16 mouse cellular contexts compared by ENCODE assay signal in genomic region chr10:88627052-88627451, GRCm38 (mm10). TPM values are rescaled to one million over a fixed set of nuclear protein-coding genes. Genes with fewer than 3 reads are reported as not detected.
A peak's percentile ranks its signal among the peaks of the same experiment; 100 is the strongest.
DNase-seq lines count a peak whose midpoint lies in the region; ATAC-seq and TF ChIP-seq lines count a peak whose summit lies in the region.
"Had no signal": no experiment of that assay in that cellular context is flagged by ENCODE, and none has a peak within 500 bp of the region (broad histone marks: within the 10 kb centered on the region; RNA-seq: fewer than 3 reads in every experiment).

No protein-coding gene starts in this region.

- no peaks in the 10 kb centered on the region for H3K4me1 ChIP-seq in hindbrain, postnatal 0 days (ENCODE audit: insufficient read depth, low read length)
- no peaks in the 10 kb centered on the region for H3K4me1 ChIP-seq in neural tube, embryonic 14.5 days (ENCODE audit: control insufficient read depth, insufficient read depth, low read length)
- H3K4me1 ChIP-seq: limb, embryonic 15.5 days; lung, embryonic 15.5 days had no signal

- DNase-seq in layer of hippocampus, adult 9-11 months: peak; percentile 28
- no peak for DNase-seq in layer of hippocampus, postnatal 14 days (ENCODE audit: low spot score in 2 of 2)
- DNase-seq in brain, adult 2 months (ENCODE audit: low read depth, low spot score): peak; percentile 81
- peak; percentile 5 for DNase-seq in hindbrain, postnatal 0 days (ENCODE audit: low spot score)
- no peak for DNase-seq in adrenal gland, adult 18-20 months (ENCODE audit: low spot score in 2 of 2)
- no peak for DNase-seq in urinary bladder, postnatal 10 days (ENCODE audit: low spot score)
- no peak for DNase-seq in adrenal gland, postnatal 10 days
- DNase-seq: heart, adult 2 months; kidney, postnatal 36 days; thymus, postnatal 14 days had no signal

- 64% methylated on average over 4 of the region's 4 CpGs for WGBS in hindbrain, postnatal 0 days
- whole genome bisulfite sequencing in neural tube, embryonic 14.5 days: 51% methylated on average over 4 of the region's 4 CpGs

- no peaks in the 10 kb centered on the region for H3K9me3 ChIP-seq in hindbrain, postnatal 0 days (ENCODE audit: low read length)
- no peaks in the 10 kb centered on the region for H3K9me3 ChIP-seq in neural tube, embryonic 14.5 days (ENCODE audit: control insufficient read depth, low read length)
- H3K9me3 ChIP-seq: limb, embryonic 15.5 days; lung, embryonic 15.5 days had no signal

- peak; percentile 66; the same call in 1 of the 2 replicates for ATAC-seq in hindbrain, postnatal 0 days
- ATAC-seq in neural tube, embryonic 14.5 days (ENCODE audit: low read depth): peak; percentile 65; the same call in 1 of the 2 replicates
- ATAC-seq: CD4-positive, CD25-positive, alpha-beta regulatory T cell, adult 4 months had no signal

- no peaks in the 10 kb centered on the region for H3K36me3 ChIP-seq in hindbrain, postnatal 0 days (ENCODE audit: insufficient read depth, low read length)
- no peaks in the 10 kb centered on the region for H3K36me3 ChIP-seq in neural tube, embryonic 14.5 days (ENCODE audit: control insufficient read depth, insufficient read depth, low read length)
- H3K36me3 ChIP-seq: limb, embryonic 15.5 days; lung, embryonic 15.5 days had no signal

- no peak overlapping the region for H3K9ac ChIP-seq in hindbrain, postnatal 0 days (replicated peaks; ENCODE audit: low read length)
- no peak overlapping the region for H3K9ac ChIP-seq in neural tube, embryonic 14.5 days (replicated peaks; ENCODE audit: low read depth, low read length)
- H3K9ac ChIP-seq: limb, embryonic 15.5 days; lung, embryonic 15.5 days had no signal

- no peak overlapping the region for H3K4me3 ChIP-seq in hindbrain, postnatal 0 days (ENCODE audit: low read length)
- H3K4me3 ChIP-seq in neural tube, embryonic 14.5 days (ENCODE audit: low read depth, low read length): no peak overlapping the region
- H3K4me3 ChIP-seq: heart, adult 2 months; limb, embryonic 15.5 days; lung, embryonic 15.5 days had no signal

- H3K4me2 ChIP-seq in hindbrain, postnatal 0 days (ENCODE audit: low read depth, low read length): no peak overlapping the region
- H3K4me2 ChIP-seq in neural tube, embryonic 14.5 days (ENCODE audit: low read depth, low read length): no peak overlapping the region
- H3K4me2 ChIP-seq: limb, embryonic 15.5 days; lung, embryonic 15.5 days had no signal

- no peaks in the 10 kb centered on the region for H3K27me3 ChIP-seq in hindbrain, postnatal 0 days (ENCODE audit: insufficient read depth, low read length)
- no peaks in the 10 kb centered on the region for H3K27me3 ChIP-seq in neural tube, embryonic 14.5 days (ENCODE audit: control insufficient read depth, insufficient read depth, low read length)
- H3K27me3 ChIP-seq: limb, embryonic 15.5 days; lung, embryonic 15.5 days had no signal

- no peak for TF ChIP-seq CTCF in hindbrain, postnatal 0 days (IDR thresholded peaks at IDR 0.05; ENCODE audit: low read depth)

- H3K27ac ChIP-seq in hindbrain, postnatal 0 days: no peak overlapping the region
- H3K27ac ChIP-seq in neural tube, embryonic 14.5 days (ENCODE audit: low read depth, low read length): no peak overlapping the region
- H3K27ac ChIP-seq: heart, adult 2 months; limb, embryonic 15.5 days; lung, embryonic 15.5 days had no signal

RNA-seq across cellular contexts. Expression of gene Mybpc1, which starts 22.1 kb away (rescaled TPM):
- 1 to 10 TPM; 1.4 to 2.1 TPM for total RNA-seq in layer of hippocampus, postnatal 14 days (2021)
- total RNA-seq in hindbrain, postnatal 0 days (2014; rRNA removed): 5.5 and 6.2 TPM in 2 replicates
- 3.7 and 4.2 TPM in 2 replicates for polyA plus RNA-seq in hindbrain, postnatal 0 days (2015; fragmentation: Nextera tagmentation; extraction: Ambion mirVana)
- 2.0 and 2.3 TPM in 2 replicates for polyA plus RNA-seq in neural tube, embryonic 14.5 days (2014; fragmentation: Nextera tagmentation; extraction: Ambion mirVana)
- 1 to 10 TPM in 1 of 2 experiments, under 1 TPM in 1; 0.60 to 4.3 TPM for total RNA-seq in adrenal gland, adult 18-20 months (2021)
- 100 to 1,000 TPM in 1 of 2 experiments, 10 to 100 TPM in 1; 43.0 to 253 TPM for total RNA-seq in adrenal gland, postnatal 10 days (2021)
- total RNA-seq: monocyte, adult 5-6 weeks had no signal
- polyA plus RNA-seq: CD4-positive, CD25-positive, alpha-beta regulatory T cell, adult 4 months had no signal

RNA-seq across cellular contexts. Expression of gene Spic, which starts 57.8 kb away (rescaled TPM):
- total RNA-seq in layer of hippocampus, postnatal 14 days (2021): not detected
- not detected in 2 replicates for total RNA-seq in hindbrain, postnatal 0 days (2014; rRNA removed)
- not detected in 2 replicates for polyA plus RNA-seq in hindbrain, postnatal 0 days (2015; fragmentation: Nextera tagmentation; extraction: Ambion mirVana)
- polyA plus RNA-seq in neural tube, embryonic 14.5 days (2014; fragmentation: Nextera tagmentation; extraction: Ambion mirVana): not detected in 2 replicates
- under 1 TPM in 1 of 2 experiments, not detected in 1; 0.58 TPM for total RNA-seq in adrenal gland, adult 18-20 months (2021)
- total RNA-seq in adrenal gland, postnatal 10 days (2021): 1 to 10 TPM; 1.9 to 3.6 TPM
- polyA plus RNA-seq: cortical plate, adult 2 months had no signal

Comparison
In these comparisons a context has a peak if more than half of its experiments do, and no peak if none do; other contexts are left out.
1. DNase-seq: peak in layer of hippocampus, adult 9-11 months (single experiment), brain, adult 2 months (single experiment) and hindbrain, postnatal 0 days (single experiment); none in layer of hippocampus, postnatal 14 days (0 of 2), adrenal gland, adult 18-20 months (0 of 2), urinary bladder, postnatal 10 days (single experiment) and adrenal gland, postnatal 10 days (single experiment).